Mouse (Mus musculus) small intestine, adult 10 weeks (tissue): ENCODE results near the gene Gbp9. TPM values are rescaled to one million over a fixed set of nuclear protein-coding genes. Genes with fewer than 3 reads are reported as not detected.

Source experiments
- polyA plus RNA-seq: library from polyadenylated mRNA; stranded (reverse); fragments of 350-450 nt; fragmentation: Illumina TruSeq; extraction: RNeasy Lipid Tissue Mini Kit (QIAGEN cat#74804); gene quantifications from one replicate; pipeline ENCODE4 v1.2.3, GENCODE M21; 2014; ENCODE audit warnings: low replicate concordance

Gbp9 gene
- polyA plus RNA-seq, result 18.9 TPM

GRCm38 (mm10) chr5:105139409-105140088, at the start of gene Gbp9, which contains the start of the genes Gbp8 and Gbp4:
Gbp9 (minus strand) TSS chr5:105139539.
Gbp8 (minus strand) TSS chr5:105139540.
Gbp4 (minus strand) TSS chr5:105139586.

Other genes with a start within 250 kb of the Gbp9 start
- 26.9 TPM for gene Abcg3, start 156.8 kb downstream of the Gbp9 start, polyA plus RNA-seq
- 31.1 TPM for gene Gbp8, start within 50 bp of the Gbp9 start, polyA plus RNA-seq
- gene Gbp4, start within 50 bp of the Gbp9 start, polyA plus RNA-seq, result 22.6 TPM
- 2.8 TPM for gene Gbp10, start 100.0 kb upstream of the Gbp9 start, polyA plus RNA-seq
- gene Gm43302, start 154.2 kb upstream of the Gbp9 start, polyA plus RNA-seq, result 0.52 TPM
- 29.3 TPM for gene Gbp6, start 154.2 kb upstream of the Gbp9 start, polyA plus RNA-seq